Mouse (Mus musculus): Measurements from ENCODE around the gene Rhbdd1.

- TF ChIP-seq CTCF (IDR thresholded peaks at IDR 0.05; ENCODE audit: low read depth) (no peak), EP300 (IDR thresholded peaks at IDR 0.05; ENCODE audit: low read depth) (no peak)
Measured at GRCm38 (mm10) chr1:82479696-82480487, 163.6 kb downstream of the Rhbdd1 start.
